Comparison of ENCODE assay signal across 8 mouse cellular contexts in genomic region chr1:178318389-178319184, GRCm38 (mm10). TPM values are rescaled to one million over a fixed set of nuclear protein-coding genes. Genes with fewer than 3 reads are reported as not detected.
DNase-seq lines count a peak whose midpoint lies in the region; ATAC-seq and TF ChIP-seq lines count a peak whose summit lies in the region.

Gene Cox20 (plus strand): TSS chr1:178319130.

- peak within 1 kb of the TSS; percentile 98 for H3K9ac ChIP-seq in forebrain, postnatal 0 days
- peak within 1 kb of the TSS; percentile 86 for H3K9ac ChIP-seq in lung, embryonic 16.5 days (ENCODE audit: low read length)

- H3K27ac ChIP-seq in forebrain, postnatal 0 days (ENCODE audit: low read depth, low read length), result peak within 1 kb of the TSS; percentile 100
- peak within 1 kb of the TSS; percentile 99 for H3K27ac ChIP-seq in lung, embryonic 16.5 days (ENCODE audit: low read length)

- peak; percentile 68 for ATAC-seq in G1E (ENCODE audit: extremely low read depth, insufficient number of reproducible peaks, low FRiP score, poor library complexity, severe bottlenecking)
- ATAC-seq in forebrain, postnatal 0 days, result peak; percentile 93
- ATAC-seq in lung, embryonic 16.5 days (ENCODE audit: low read depth), result peak; percentile 95

- WGBS in forebrain, postnatal 0 days, result 2% methylated on average over 81 of the region's 83 CpGs
- WGBS in lung, embryonic 16.5 days, result under 1% methylated on average over 82 of the region's 83 CpGs

- H3K9me3 ChIP-seq in G1E (replicated peaks), result no peaks in the 10 kb centered on the region
- no peaks in the 10 kb centered on the region for H3K9me3 ChIP-seq in forebrain, postnatal 0 days (ENCODE audit: low read length)
- H3K9me3 ChIP-seq in lung, embryonic 16.5 days (ENCODE audit: control insufficient read depth, low read length), result no peaks in the 10 kb centered on the region

- DNase-seq in G1E (ENCODE audit: low spot score), result peak; percentile 80
- DNase-seq in cerebellum, adult 18-20 months, result peak; percentile 95 to 97
- peak; percentile 98 for DNase-seq in forebrain, postnatal 0 days
- DNase-seq in heart, postnatal 4 days, result peak; percentile 98
- DNase-seq in layer of hippocampus, adult 9-10 months (ENCODE audit: low spot score), result peak; percentile 87
- DNase-seq in ovary, postnatal 10 days (ENCODE audit: low spot score), result peak; percentile 98
- DNase-seq in thymus, postnatal 10 days (ENCODE audit: low spot score in 2 of 2), result peak; percentile 96 to 97

- H3K4me1 ChIP-seq in G1E (ENCODE audit: insufficient read depth, low read depth, low read length), result peaks cover 51% of the 10 kb centered on the region
- peaks cover 22% of the 10 kb centered on the region for H3K4me1 ChIP-seq in forebrain, postnatal 0 days (ENCODE audit: insufficient read depth)
- peaks cover 20% of the 10 kb centered on the region for H3K4me1 ChIP-seq in lung, embryonic 16.5 days (replicated peaks; ENCODE audit: control insufficient read depth, insufficient read depth, low read length)

- no peak for TF ChIP-seq CTCF in G1E (IDR thresholded peaks at IDR 0.05; ENCODE audit: low read depth, low read length)
- peak; percentile 25; the same call in 1 of the 2 replicates for TF ChIP-seq CTCF in forebrain, postnatal 0 days (IDR thresholded peaks at IDR 0.05; ENCODE audit: low read depth)

- H3K4me3 ChIP-seq in G1E (ENCODE audit: low read depth, low read length), result peak within 1 kb of the TSS; percentile 75
- peak within 1 kb of the TSS; percentile 62 for H3K4me3 ChIP-seq in forebrain, postnatal 0 days (ENCODE audit: low read depth, low read length)
- peak within 1 kb of the TSS; percentile 67 for H3K4me3 ChIP-seq in lung, embryonic 16.5 days (ENCODE audit: low read length)

- no peaks in the 10 kb centered on the region for H3K27me3 ChIP-seq in G1E (ENCODE audit: insufficient read depth, low read length)
- no peaks in the 10 kb centered on the region for H3K27me3 ChIP-seq in forebrain, postnatal 0 days (ENCODE audit: insufficient read depth, low read length)
- no peaks in the 10 kb centered on the region for H3K27me3 ChIP-seq in lung, embryonic 16.5 days (ENCODE audit: control insufficient read depth, insufficient read depth, low read depth, low read length)

- peaks cover 35% of the 10 kb centered on the region for H3K36me3 ChIP-seq in G1E (replicated peaks)
- peaks cover 27% of the 10 kb centered on the region for H3K36me3 ChIP-seq in forebrain, postnatal 0 days (ENCODE audit: insufficient read depth)
- peaks cover 22% of the 10 kb centered on the region for H3K36me3 ChIP-seq in lung, embryonic 16.5 days (ENCODE audit: control insufficient read depth, insufficient read depth, low read length)

- peak within 1 kb of the TSS; percentile 54 for H3K4me2 ChIP-seq in forebrain, postnatal 0 days (ENCODE audit: low read depth)
- peak within 1 kb of the TSS; percentile 67 for H3K4me2 ChIP-seq in lung, embryonic 16.5 days (ENCODE audit: low read depth, low read length)

RNA-seq across cellular contexts. Expression of gene Cox20, which starts in this region (rescaled TPM):
- total RNA-seq in G1E (2014; fragmentation: Nextera tagmentation) (230 and 246 TPM in 2 replicates), G1E (2017) (135 and 179 TPM in 2 replicates)
- 11.2 and 18.4 TPM in 2 replicates for polyA plus RNA-seq in G1E (2012)
- total RNA-seq in forebrain, postnatal 0 days (2014; rRNA removed), result 46.3 and 54.9 TPM in 2 replicates
- 111 and 144 TPM in 2 replicates for polyA plus RNA-seq in forebrain, postnatal 0 days (2015; fragmentation: Nextera tagmentation; extraction: Ambion mirVana)
- 100 to 1,000 TPM; 146 to 147 TPM for total RNA-seq in heart, postnatal 4 days (2021)
- polyA plus RNA-seq in lung, embryonic 16.5 days (2015; fragmentation: Nextera tagmentation; extraction: Ambion mirVana), result 113 and 141 TPM in 2 replicates

Comparison
In these comparisons a context has a peak if more than half of its experiments do, and no peak if none do; other contexts are left out.
1. Peak in every context shown above with its lines: DNase-seq, ATAC-seq, H3K4me3 ChIP-seq and H3K27ac ChIP-seq.